Mouse (Mus musculus) heart, postnatal 36 days (tissue): ENCODE results near the gene Gm21883. TPM values are rescaled to one million over a fixed set of nuclear protein-coding genes. Genes with fewer than 3 reads are reported as not detected.
"Not testable (repeated sequence)": the region's sequence is repeated elsewhere in the genome, so short reads cannot be mapped to it uniquely, and the experiment has no call there.

ENCODE experiments used
- DNase-seq, 2 experiments: peaks; one replicate each; pipeline ENCODE4 v3.0.0; 2021 to 2022
- intact Hi-C: fragments of 180-260 bp; cut with DNase I; formaldehyde crosslinking; loops from one replicate; pipeline ENCODE4 v1.15.1; 2025
- total RNA-seq, 2 experiments: library from RNA; stranded (reverse); gene quantifications; 2 replicates each; pipeline ENCODE4 v1.2.3; 2021

The Gm21883 gene
- not detected for total RNA-seq

DNA sequence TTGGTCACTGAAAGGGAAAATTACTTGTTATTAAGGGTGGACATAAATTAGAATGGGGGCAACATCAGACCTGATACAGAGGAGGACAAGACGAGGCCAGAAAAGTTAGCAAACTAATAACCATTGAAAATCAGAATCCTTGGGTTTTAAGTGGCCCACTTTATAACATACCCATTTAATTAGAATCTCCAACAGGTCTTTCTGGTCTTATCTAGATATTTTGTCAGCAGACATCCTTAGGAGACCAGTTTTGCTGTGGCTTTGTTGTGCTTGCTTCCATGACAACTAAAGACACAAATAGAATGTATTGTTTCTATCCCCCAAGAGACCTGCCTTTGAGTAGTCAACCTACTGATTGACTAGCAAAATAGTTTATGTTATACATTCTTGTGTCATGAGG, at the start of gene Gm21883:
Gene Gm21883, minus strand, starts transcription at position 101 of the 400 bp plus-strand sequence.
- DNase-seq, intact Hi-C loops: not testable (repeated sequence)

DNA sequence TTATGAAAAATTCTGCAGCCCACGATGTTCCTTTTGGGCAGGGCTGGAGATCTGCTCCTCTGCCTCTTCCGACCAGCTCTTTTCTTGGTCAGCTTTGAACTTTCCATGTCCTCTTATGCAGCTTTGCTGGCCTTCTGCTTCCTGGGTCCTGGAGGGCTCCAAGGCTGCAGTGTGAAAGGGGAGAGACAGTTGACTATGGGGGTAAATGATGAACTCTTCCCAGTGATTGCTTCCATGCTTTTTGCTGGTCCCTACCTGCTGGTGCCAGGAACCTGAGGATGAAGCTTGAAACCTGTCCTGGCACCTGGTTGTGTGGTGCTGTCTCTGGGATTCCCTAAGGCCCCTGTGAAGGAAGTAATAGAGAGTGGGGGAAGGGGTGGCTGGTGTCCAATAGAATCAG, 44.7 kb upstream of the Gm21883 start, which contains the start of gene Spin2e:
Gene Spin2e, minus strand, starts transcription at position 101 of the 400 bp plus-strand sequence.
- DNase-seq, intact Hi-C loops: not testable (repeated sequence)

Other genes starting within 250 kb of the Gm21883 start
- gene Btbd35f26, start 237.8 kb downstream of the Gm21883 start, total RNA-seq: not detected
- not detected for gene Btbd35f19, start 190.4 kb downstream of the Gm21883 start, total RNA-seq
- not detected for gene Spin2e, start 44.6 kb upstream of the Gm21883 start, total RNA-seq
- gene Btbd35f25, start 142.9 kb upstream of the Gm21883 start, total RNA-seq: not detected